Mouse (Mus musculus): Measurements from ENCODE around the gene Orai2. TPM values are rescaled to one million over a fixed set of nuclear protein-coding genes. Genes with fewer than 3 reads are reported as not detected.
A peak's percentile ranks its signal among the peaks of the same experiment; 100 is the strongest.
"Not testable (repeated sequence)": the region's sequence is repeated elsewhere in the genome, so short reads cannot be mapped to it uniquely, and the experiment has no call there.

The Orai2 gene
- total RNA-seq, 2 experiments from 2014 or later: 45.9 to 48.5 TPM

DNA sequence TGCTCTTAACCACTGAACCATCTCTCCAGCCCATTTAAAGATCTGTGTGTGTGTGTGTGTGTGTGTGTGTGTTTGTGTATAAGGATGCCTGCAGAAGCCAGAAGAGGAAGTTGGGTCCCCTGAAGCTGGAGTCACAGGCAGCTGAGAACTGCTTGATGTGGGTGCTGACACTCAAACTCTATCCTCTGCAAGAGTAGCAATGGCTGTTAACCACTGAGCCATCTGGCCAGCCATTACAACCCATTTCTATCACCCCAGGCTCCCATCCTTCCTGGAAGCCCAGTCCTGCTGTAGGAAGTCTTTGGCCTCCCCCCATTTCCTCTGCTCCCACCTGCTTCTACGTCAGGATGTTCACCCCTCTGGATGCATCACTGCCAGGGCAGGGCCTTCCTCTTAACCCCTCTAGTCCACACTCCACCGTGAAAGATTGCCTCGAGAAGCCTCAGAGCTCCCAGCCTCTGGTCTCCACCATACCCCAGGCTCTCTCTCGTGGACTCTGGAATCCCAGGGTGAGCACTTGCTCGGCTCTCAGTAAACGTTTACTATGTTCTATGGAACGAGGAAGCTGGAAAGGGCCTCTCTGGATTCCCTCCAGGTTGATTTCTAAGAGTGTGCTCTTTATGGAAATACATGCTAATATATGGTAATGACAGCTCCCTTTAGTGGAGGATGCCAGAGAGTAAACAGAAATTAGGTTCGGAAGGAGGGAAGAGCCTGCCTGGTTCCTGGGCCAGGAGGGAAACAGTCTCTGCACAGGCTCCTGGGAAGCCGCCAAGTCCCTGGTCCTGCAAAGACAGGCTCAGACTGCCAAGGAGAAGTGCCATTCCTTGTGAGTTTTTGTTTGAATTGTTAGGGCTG lies 3.3 kb upstream of the Orai2 start:
- peak; percentile 65 to 79 for DNase-seq (ENCODE audit: low spot score in 2 of 2)

DNA sequence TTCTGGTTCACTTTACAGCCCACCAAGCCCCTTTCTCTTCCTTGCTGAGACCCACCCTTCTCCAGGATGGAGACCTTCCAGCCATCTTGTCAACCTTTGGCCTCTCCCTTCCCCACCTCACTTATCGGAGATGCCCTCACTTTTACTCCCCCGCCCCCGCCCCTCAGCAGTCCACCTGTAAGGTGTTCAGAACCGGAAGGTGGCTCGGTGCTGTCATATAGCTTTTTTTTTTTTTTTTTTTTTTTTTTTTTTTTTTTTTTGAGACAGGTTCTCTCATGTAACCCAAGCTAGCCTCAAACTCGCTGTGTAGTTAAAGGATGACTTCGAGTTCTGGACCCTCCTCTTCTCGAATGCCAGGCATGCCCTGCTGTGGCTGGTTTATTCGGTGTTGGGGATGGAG lies 2.4 kb upstream of the Orai2 start:
- DNase-seq (ENCODE audit: low spot score in 2 of 2): no peak

DNA sequence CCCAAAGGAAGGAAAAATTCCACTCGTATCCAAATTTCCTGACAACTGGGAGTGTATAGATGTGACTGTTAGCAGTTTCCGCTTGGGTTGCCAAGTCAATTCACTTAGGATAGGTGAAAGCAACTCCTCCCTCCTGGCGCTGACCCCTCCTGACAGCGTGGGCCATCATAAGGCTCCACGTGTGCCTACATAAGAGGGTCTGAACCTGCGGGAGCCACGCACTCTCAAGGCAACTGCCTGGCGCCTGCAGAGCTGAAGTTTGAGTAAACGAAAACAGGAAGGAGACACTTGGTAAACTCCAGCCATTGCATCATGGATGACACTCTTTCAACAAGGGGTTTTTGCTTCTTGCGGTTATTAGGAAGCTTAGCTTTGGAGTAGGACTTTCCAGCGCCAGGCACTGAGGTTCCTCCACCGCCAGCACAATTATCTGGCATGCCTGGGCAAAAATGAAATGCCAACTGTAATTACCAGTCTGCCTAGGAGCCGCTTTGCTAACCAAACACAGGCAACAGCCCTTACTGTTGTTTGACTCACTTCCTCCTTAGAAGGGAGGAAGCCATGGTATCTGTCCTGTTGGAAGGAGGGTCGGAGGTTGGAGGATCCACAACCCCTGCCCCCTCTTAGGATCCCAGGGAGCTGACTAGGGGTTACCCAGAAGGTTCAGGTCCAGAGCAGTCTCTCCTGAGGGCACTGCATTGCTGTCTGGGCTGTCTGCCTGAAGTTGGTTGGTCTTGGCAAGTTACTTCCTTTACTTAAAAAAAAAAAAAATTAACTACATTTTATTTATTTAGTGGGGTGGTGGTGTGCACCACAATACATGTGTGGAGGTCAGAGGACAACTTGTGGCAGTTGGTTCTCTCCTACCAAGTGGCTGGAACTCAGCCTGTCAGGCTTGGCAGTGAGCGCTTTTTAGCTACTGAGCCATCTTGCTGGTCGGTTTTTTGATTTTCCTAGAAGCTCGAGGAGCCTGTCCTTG lies 1.1 kb upstream of the Orai2 start:
- DNase-seq (ENCODE audit: low spot score in 2 of 2): no peak

DNA sequence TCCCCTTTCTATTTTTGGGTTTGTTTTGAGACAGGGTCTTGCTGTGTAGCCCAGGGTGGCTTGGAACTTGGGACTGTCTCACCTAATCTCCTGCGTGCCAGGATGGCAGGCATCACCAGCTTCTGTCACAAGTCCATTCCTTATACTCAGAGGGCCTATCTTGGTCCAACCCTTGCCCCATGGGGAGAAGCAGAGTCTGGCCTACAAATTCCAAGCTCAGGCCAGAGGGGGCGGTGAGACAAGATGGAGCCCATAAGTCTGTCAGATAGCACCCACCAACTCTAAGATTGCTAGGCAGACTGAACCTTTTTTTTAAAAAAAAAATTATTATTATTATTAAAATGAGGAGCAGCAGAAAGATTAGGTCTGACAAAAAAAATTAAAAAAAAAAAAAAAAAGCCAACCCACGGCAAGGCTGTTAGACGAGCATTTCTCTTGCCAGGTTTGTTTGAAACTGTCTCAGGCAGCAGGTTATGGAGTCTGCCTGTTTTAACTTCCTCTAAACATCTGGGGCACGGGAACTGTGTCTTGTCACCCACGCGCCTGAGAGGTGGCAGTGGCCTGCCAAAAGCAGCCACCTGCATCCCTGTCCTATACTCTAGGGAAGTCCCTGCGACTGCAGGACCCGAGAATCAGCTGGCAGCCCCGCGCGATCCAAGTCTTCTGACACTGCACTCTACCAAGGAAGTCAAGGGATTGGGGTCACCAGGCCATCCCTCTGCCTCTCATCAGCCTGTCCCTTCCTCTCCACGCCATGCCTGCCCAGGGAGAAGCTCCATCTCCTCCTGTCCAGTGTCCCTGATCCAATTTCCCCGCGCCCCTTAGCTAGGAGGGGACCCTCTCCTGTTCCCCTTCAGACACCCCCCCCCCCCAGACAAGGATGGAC lies 644 bp downstream of the Orai2 start:
- DNase-seq (ENCODE audit: low spot score in 2 of 2): peak; percentile 38 to 45

DNA sequence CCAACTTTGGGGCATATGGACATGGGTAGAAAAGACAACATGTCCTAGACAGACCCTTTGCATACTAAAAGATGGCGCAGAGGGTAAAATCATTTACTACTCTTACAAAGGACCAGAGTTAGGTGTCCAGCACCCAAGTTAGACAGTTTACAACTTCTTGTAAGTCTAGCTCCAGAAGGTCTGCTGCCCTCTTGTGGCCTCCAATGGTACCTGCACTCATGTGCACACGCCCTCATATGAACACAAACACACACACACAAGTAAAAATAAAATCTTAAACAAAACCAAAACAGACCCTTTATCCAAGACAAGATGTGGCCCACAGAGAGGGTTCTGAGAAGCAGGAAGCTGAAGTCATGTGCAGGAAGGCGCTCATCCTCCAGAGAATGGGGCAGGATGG lies 2.4 kb downstream of the Orai2 start:
- DNase-seq (ENCODE audit: low spot score in 2 of 2): no peak

DNA sequence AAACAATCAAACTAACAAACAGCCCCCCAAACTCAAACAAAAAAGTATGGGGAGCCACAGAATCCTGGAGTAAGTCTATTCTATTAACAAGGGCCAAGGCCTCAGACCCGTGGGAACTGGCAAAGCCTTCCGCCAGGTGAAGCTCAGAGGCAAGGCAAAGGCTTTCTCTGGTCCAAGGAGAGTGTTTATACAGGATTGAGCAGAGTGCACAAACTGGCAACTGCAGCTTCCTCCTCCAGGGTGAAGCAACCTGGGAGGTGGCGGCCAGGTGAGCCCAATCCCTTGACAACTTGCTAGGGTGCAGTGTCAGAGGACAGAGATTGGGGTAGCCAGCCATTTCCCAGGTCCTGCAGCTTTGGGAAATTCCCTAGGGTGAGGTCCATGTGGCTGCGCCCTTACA lies 3.2 kb downstream of the Orai2 start:
- DNase-seq (ENCODE audit: low spot score in 2 of 2): no peak

DNA sequence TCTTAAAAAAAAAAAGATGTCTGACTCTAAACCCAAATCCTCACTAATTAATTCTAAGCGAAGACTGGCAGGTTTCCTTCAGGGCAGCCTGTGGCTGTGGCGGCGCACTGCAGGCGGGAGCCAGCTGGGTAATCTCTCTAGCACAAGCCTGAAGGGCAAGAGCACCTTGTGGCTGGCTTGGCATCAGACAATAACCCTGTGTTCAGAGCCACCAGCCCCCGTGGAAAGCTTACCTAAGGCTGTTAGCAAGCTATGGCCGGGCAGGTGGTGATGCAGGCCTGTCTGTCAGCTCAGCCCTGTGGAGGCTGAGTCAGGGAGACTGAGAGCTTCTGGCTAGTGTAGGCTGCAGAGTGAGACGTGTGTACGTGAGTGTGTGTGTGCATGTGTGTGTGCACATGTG lies 5.3 kb downstream of the Orai2 start:
- no peak for DNase-seq (ENCODE audit: low spot score in 2 of 2)

DNA sequence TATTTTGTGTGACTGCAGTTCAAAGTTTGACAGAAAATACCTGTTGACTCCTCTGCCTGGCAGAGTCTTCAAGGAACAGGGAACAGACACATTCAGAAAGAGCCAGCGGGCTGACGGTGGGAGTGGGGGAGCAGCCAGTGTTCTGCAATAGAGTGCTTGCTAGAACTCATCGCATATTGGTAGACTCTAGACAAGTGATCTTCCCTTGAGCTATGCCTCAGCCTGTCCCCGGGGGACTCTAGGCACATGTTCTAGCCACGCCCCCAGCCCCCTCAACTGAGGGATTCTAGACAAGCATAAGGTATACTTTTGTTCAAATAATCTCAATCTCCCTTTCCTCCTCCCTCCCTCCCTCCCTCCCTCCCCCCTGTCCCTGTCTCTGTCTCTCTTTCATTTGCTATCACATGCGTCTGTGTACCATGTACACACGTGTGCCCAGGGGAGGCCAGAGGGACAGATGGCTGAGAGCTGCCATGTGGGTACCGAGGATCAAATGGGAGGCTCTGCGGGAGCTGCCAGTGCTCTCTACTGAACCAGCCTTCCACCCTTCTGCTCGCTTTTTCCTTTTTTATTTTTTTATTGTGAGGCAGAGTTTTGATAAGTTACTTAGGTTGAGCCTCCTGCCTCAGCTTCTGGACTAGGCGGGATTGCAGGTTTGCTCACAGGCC lies 6.6 kb downstream of the Orai2 start:
- no peak for DNase-seq (ENCODE audit: low spot score in 2 of 2)

DNA sequence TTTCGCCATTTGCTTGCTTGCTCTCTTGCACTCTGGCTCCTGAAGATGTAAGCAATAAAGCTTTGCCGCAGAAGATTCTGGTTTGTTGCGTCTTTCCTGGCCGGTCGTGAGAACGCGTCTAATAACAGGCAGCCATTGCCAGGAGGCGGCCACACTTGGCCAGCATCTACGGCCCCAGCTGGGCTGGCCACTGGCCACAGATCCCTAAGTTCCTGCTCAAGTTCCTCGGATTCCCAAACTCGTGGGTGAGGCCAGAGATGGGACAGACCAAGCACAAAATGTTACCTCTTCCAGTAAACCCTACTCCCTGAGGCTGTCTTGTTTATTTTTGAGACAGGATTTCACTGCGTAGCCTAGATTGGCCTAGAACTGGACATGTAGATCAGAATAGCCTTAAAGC lies 10.4 kb downstream of the Orai2 start:
- not testable (repeated sequence) for DNase-seq (ENCODE audit: low spot score in 2 of 2)

DNA sequence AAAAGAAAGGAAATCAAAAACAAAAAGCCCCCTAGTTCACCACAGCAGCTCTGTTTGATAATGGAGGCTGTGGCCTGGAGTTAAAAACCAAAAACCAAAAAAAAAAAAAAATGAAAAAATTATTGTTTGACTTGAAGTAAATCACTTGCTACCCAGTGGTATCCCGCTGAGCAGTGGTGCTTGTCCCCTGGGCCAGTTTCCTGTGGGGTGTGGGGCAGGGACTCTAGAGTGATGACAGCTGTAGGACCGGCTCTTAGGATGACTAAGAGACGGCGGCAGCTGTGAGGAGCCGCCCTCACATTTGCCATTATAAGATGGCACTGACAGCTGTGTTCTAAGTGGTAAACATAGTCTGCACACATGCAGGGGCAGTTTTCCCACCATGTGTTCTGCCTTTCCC lies 15.1 kb downstream of the Orai2 start:
- no peak for DNase-seq (ENCODE audit: low spot score in 2 of 2)

DNA sequence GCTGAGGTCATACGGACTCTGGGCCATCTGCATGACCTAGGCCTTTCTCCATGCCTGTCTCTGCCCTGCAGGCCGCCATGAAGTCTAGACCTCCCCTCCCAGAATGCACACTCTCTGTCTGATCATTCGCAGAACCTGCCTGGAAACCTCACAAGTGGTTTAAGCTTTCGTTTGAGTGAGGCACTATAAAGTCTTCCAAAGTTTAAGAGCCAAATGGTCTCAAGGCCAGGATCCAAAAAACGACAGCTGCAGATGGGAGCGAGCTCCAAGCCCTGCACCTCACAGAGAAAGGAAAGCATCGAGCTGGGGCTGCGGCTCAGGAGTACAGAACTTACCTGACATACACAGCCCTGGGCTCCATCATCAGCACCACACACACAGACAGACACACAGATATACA lies 18.1 kb downstream of the Orai2 start:
- DNase-seq (ENCODE audit: low spot score in 2 of 2): no peak

DNA sequence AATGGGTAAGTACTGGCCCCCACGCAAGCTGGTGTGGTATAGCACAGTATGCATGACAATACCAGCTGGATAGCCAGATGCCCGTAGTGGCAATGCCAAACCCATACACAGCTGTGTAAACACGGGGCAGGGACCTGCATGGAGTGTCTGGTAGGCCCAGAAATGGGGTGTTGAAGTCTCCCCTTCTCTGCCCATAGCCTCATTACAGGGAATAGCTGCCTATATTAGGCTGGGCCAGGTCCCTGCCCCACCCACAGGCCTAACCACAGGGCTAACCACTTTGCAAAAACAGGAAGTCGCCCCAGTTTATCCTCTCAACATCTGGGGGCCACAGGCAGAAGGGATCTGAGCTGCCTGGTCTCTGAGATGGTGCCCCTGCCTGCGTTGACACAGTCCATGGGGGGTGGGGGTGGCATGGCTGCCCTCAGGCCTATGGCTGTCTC lies 21.4 kb downstream of the Orai2 start:
- DNase-seq (ENCODE audit: low spot score in 2 of 2): not testable (repeated sequence)

DNA sequence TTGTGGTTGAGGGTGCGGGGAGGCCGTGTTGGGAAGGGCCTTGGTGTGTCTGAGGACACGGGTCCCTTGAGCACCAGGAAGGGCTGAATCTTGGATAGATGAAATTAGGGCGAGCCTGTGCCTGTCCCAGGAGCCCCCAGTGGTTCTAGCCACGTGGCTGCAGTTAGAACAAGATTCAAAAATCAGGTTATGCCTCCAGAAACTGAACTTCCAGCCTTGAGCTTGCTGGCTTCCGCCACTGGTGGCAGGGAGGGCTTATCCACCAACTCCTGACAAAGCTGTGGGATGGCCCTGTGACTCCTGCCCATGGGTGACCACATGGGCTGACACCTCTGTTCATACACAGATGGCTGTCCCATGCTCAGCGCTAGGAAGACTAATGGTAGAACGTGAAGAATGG lies 22.8 kb downstream of the Orai2 start:
- no peak for DNase-seq (ENCODE audit: low spot score in 2 of 2)

DNA sequence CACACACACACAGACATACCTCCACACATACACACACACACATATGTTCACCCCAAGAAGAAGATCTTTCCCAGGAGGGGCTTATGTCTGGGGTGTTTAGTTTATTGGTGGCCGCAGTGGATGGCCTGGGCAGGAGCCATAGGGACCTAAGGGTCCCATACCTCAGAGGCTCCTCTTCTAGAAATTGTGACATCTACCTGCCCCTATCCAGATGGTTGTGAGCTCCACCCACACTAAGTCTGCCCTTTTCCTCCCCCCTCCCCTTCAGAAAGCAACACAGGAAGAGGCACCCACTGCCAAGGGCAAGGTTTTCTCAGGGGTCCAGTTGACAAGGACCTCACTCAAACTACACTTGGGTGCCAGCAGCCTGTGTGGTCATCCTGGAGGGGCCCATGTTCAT lies 23.6 kb downstream of the Orai2 start:
- no peak for DNase-seq (ENCODE audit: low spot score in 2 of 2)

DNA sequence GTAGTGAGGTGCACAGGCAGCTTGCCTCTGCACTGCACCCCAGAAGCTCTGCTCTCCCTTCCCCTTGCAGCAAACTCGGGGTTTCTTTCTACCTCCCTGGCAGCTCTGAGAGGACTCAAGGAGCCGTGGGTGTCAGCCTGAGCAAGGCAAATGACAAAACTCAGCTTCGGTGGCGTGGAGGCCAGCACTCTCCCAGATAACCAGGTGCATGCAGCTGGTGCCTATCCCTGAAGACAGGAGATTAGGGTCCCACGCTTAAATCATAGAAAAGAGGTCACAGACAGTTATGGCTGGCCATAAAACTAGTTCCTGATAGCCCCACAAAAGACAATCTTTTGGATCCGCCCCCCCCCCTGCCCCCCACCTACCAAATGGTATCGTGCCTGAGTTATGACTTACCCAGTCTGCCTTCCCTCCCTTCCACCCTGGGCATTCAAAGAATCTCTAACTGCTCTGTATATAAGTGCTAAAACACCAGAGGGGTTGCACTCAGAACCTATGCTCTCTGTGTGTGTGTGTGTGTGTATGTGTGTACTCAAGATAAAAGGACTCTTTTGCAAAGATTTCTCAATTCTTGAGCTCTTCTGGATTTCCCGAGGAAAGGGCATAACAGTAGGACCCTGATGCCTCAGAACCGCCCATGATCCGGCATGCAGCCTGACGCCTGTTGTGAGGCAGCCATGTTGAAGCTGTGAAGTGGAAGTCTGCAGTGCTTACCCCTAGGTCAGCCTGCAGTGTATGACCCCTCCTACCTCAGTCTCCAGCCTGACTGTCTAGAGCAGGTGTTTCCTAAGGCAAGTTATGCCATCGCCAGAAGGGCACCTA lies 25.7 kb downstream of the Orai2 start:
- DNase-seq (ENCODE audit: low spot score in 2 of 2): no peak

DNA sequence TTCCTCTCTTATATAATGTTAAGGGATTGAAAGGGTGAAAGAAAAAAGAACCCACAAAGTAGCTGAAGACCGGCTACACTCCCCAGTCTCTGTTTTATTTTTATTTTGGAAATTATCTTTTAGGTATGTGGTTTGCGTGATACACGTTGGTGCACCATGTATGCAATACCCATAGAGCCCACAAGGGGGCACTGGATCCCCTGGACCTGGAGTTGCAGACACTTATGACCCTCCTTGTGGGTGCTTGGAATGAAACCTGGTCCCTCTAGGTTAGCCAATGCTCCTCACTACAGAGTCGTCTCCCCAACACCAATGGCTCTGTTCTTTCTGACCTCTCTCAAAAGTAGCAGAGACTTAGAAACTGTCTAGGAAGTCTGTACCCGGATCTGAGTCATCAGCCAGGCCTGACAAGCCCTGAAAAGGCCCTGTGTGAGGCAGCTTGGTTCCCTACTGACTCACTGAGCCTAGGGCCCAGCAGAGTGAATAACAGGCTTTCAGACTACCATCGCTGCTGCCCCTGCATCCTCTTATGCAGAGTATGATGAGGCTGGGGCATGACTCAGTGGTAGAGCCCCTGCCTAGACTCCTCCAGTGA lies 27.3 kb downstream of the Orai2 start:
- DNase-seq (ENCODE audit: low spot score in 2 of 2): no peak

DNA sequence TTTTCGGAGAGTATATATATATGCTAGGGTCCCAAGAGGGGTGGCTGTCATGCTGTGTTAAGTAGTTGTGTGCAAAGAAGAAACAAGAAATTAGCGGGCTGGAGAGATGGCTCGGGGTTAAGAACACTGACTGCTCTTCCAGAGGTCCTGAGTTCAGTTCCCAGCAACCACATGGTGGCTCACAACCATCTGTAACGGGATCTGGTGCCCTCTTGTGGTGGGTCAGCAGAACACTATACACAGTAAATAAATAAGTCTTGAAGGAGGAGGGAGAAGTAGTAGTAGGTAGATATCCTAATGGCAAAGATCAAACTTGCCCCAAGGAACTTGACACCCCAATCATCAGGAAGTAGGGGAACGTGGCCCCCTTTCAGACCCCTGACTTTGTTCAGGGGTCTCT lies 27.8 kb downstream of the Orai2 start:
- no peak for DNase-seq (ENCODE audit: low spot score in 2 of 2)

DNA sequence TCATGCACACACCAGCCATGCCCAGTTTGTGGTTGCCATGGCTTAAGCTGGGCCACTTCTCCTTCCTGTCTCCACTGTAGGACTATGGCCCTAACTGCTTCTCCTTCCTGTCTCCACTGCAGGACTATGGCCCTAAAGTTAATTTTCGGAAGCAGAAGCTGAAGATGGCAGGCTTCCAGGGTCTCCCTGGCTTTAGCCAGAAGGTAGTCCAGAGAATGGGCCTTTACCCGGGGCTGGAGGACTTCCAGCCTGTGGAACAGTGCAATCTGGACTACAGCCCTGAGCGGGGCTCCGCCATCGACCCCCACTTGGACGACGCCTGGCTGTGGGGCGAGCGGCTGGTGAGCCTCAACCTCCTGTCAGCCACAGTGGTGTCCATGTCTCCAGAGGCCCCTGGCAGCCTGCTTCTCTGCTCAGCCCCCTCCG lies 30.4 kb downstream of the Orai2 start:
- no peak for DNase-seq (ENCODE audit: low spot score in 2 of 2)

DNA sequence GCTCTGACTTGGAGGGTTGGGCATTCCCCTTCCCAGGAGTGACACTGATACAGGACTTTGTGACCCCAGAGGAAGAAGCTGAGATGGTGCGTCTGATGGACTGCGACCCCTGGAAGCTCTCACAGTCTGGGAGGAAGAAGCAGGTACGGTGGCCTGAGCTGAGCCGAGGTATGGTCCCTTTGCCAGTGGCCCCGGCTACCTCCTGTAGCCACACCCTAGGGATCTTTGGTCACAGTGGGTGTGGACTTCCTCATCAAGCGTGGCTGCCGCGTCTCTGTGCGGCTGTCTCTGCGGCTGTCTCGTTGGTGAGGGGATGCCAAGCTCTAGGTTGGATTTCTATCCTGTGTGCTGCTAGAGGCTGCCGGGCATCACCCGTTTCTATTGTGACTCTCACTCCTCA lies 31.1 kb downstream of the Orai2 start:
- no peak for DNase-seq (ENCODE audit: low spot score in 2 of 2)

All from left cerebral cortex, adult 18-20 months (tissue).